Mouse (Mus musculus): ENCODE results near the gene Hps4. TPM values are rescaled to one million over a fixed set of nuclear protein-coding genes. Genes with fewer than 3 reads are reported as not detected.
"Not testable (repeated sequence)": the region's sequence is repeated elsewhere in the genome, so short reads cannot be mapped to it uniquely, and the experiment has no call there.

Gene Hps4
- polyA plus RNA-seq, 1 experiment from 2014 or later, result 25.3 TPM

GRCm38 (mm10) chr5:112302310-112302709, 40.6 kb upstream of the Hps4 start:
- H3K27ac ChIP-seq, result no peak overlapping the region
- 80% methylated on average over 5 of the region's 5 CpGs for WGBS

GRCm38 (mm10) chr5:112305842-112306241, 37.0 kb upstream of the Hps4 start:
- no peak overlapping the region for H3K4me3 ChIP-seq (replicated peaks; ENCODE audit: low read depth, low read length)
- WGBS, result 76% methylated on average over 5 of the region's 5 CpGs
- H3K9me3 ChIP-seq (replicated peaks; ENCODE audit: low read length), result no peaks in the 10 kb centered on the region
- no peaks in the 10 kb centered on the region for H3K4me1 ChIP-seq (replicated peaks; ENCODE audit: insufficient read depth, low read length)
- no peak for TF ChIP-seq CTCF (IDR thresholded peaks at IDR 0.05; ENCODE audit: low read depth)
- no peak overlapping the region for H3K9ac ChIP-seq (ENCODE audit: low read depth, low read length)
- H3K36me3 ChIP-seq (ENCODE audit: insufficient read depth, low read length), result peaks cover 36% of the 10 kb centered on the region
- no peaks in the 10 kb centered on the region for H3K27me3 ChIP-seq (ENCODE audit: insufficient read depth, low read length)
- no peak for DNase-seq (ENCODE audit: low spot score)
- H3K27ac ChIP-seq, result no peak overlapping the region
- no peak overlapping the region for H3K4me2 ChIP-seq (ENCODE audit: low read length)
- no peak for ATAC-seq (replicated peaks; ENCODE audit: low FRiP score, low read depth)

More at GRCm38 (mm10) chr5:112302310-112302709, 40.6 kb upstream of the Hps4 start:
- Histone ChIP-seq H3K9ac (ENCODE audit: low read depth, low read length) (no peak overlapping the region), H3K9me3 (replicated peaks; ENCODE audit: low read length) (no peaks in the 10 kb centered on the region), H3K4me2 (ENCODE audit: low read length) (no peak overlapping the region), H3K4me1 (replicated peaks; ENCODE audit: insufficient read depth, low read length) (no peaks in the 10 kb centered on the region; the same call in 1 of the 2 replicates), H3K27me3 (ENCODE audit: insufficient read depth, low read length) (no peaks in the 10 kb centered on the region), H3K36me3 (ENCODE audit: insufficient read depth, low read length) (0 out of 2 replicates have a peak, but pooled peaks cover 5% of the 10 kb centered on the region), H3K4me3 (replicated peaks; ENCODE audit: low read depth, low read length) (no peak overlapping the region)
- ATAC-seq (replicated peaks; ENCODE audit: low FRiP score, low read depth) (no peak), DNase-seq (ENCODE audit: low spot score) (no peak)
- TF ChIP-seq CTCF (IDR thresholded peaks at IDR 0.05; ENCODE audit: low read depth), result no peak

GRCm38 (mm10) chr5:112313222-112313885, 29.5 kb upstream of the Hps4 start:
- Histone ChIP-seq H3K9me3 (replicated peaks; ENCODE audit: low read length) (no peaks in the 10 kb centered on the region), H3K9ac (ENCODE audit: low read depth, low read length) (no peak overlapping the region), H3K4me1 (replicated peaks; ENCODE audit: insufficient read depth, low read length) (0 out of 2 replicates have a peak, but pooled peaks cover 11% of the 10 kb centered on the region), H3K36me3 (ENCODE audit: insufficient read depth, low read length) (peaks cover 59% of the 10 kb centered on the region), H3K27me3 (ENCODE audit: insufficient read depth, low read length) (no peaks in the 10 kb centered on the region), H3K4me3 (replicated peaks; ENCODE audit: low read depth, low read length) (no peak overlapping the region), H3K27ac (no peak overlapping the region), H3K4me2 (ENCODE audit: low read length) (no peak overlapping the region)
- 89% methylated on average over 11 of the region's 11 CpGs for WGBS
- ATAC-seq (replicated peaks; ENCODE audit: low FRiP score, low read depth), result no peak
- no peak for DNase-seq (ENCODE audit: low spot score)
- TF ChIP-seq CTCF (IDR thresholded peaks at IDR 0.05; ENCODE audit: low read depth), result no peak

- H3K27ac ChIP-seq, result peak overlapping the region; percentile 42; the same call in 1 of the 2 replicates
- peak; percentile 73; the same call in 1 of the 2 replicates for ATAC-seq (replicated peaks; ENCODE audit: low FRiP score, low read depth)
These were observed 26.4 kb upstream of the Hps4 start for GRCm38 (mm10) chr5:112316468-112316867.

GRCm38 (mm10) chr5:112317328-112317727, 25.6 kb upstream of the Hps4 start:
- Histone ChIP-seq H3K9ac (ENCODE audit: low read depth, low read length) (no peak overlapping the region), H3K9me3 (replicated peaks; ENCODE audit: low read length) (no peaks in the 10 kb centered on the region), H3K4me3 (replicated peaks; ENCODE audit: low read depth, low read length) (no peak overlapping the region), H3K4me1 (replicated peaks; ENCODE audit: insufficient read depth, low read length) (0 out of 2 replicates have a peak, but pooled peaks cover 11% of the 10 kb centered on the region), H3K27me3 (ENCODE audit: insufficient read depth, low read length) (no peaks in the 10 kb centered on the region), H3K36me3 (ENCODE audit: insufficient read depth, low read length) (peaks cover 28% of the 10 kb centered on the region), H3K27ac (peak overlapping the region; percentile 36; the same call in 1 of the 2 replicates), H3K4me2 (ENCODE audit: low read length) (no peak overlapping the region)
- ATAC-seq (replicated peaks; ENCODE audit: low FRiP score, low read depth), result no peak; the same call in 1 of the 2 replicates
- no peak for TF ChIP-seq CTCF (IDR thresholded peaks at IDR 0.05; ENCODE audit: low read depth)
- DNase-seq (ENCODE audit: low spot score), result peak; percentile 50
- 46% methylated on average over 5 of the region's 5 CpGs for WGBS

More at GRCm38 (mm10) chr5:112316468-112316867, 26.4 kb upstream of the Hps4 start:
- no peak overlapping the region for H3K4me3 ChIP-seq (replicated peaks; ENCODE audit: low read depth, low read length)
- peaks cover 33% of the 10 kb centered on the region for H3K36me3 ChIP-seq (ENCODE audit: insufficient read depth, low read length)
- no peaks in the 10 kb centered on the region for H3K9me3 ChIP-seq (replicated peaks; ENCODE audit: low read length)
- no peaks in the 10 kb centered on the region for H3K27me3 ChIP-seq (ENCODE audit: insufficient read depth, low read length)
- no peak overlapping the region for H3K9ac ChIP-seq (ENCODE audit: low read depth, low read length)
- no peak overlapping the region for H3K4me2 ChIP-seq (ENCODE audit: low read length)
- DNase-seq (ENCODE audit: low spot score), result peak; percentile 40
- peak; percentile 48 for TF ChIP-seq CTCF (IDR thresholded peaks at IDR 0.05; ENCODE audit: low read depth)
- 65% methylated on average over 5 of the region's 5 CpGs for WGBS
- H3K4me1 ChIP-seq (replicated peaks; ENCODE audit: insufficient read depth, low read length), result 0 out of 2 replicates have a peak, but pooled peaks cover 11% of the 10 kb centered on the region

- not testable (repeated sequence) for H3K9me3 ChIP-seq (replicated peaks; ENCODE audit: low read length); H3K4me2 ChIP-seq (ENCODE audit: low read length); H3K9ac ChIP-seq (ENCODE audit: low read depth, low read length); H3K4me3 ChIP-seq (replicated peaks; ENCODE audit: low read depth, low read length); DNase-seq (ENCODE audit: low spot score); ATAC-seq (replicated peaks; ENCODE audit: low FRiP score, low read depth); H3K27ac ChIP-seq; H3K27me3 ChIP-seq (ENCODE audit: insufficient read depth, low read length)
- 0 out of 2 replicates have a peak, but pooled peaks cover 11% of the 10 kb centered on the region for H3K4me1 ChIP-seq (replicated peaks; ENCODE audit: insufficient read depth, low read length)
- peaks cover 14% of the 10 kb centered on the region; the same call in 1 of the 2 replicates for H3K36me3 ChIP-seq (ENCODE audit: insufficient read depth, low read length)
- 67% methylated on average over 2 of the region's 2 CpGs for WGBS
These were observed 23.5 kb upstream of the Hps4 start for GRCm38 (mm10) chr5:112319343-112319742.

All from kidney, postnatal 0 days (tissue).